Mouse (Mus musculus) liver, adult 2 months (tissue): ENCODE data around the gene Dennd1c. TPM values are rescaled to one million over a fixed set of nuclear protein-coding genes. Genes with fewer than 3 reads are reported as not detected.

Source experiments
- DNase-seq: peaks from one replicate; pipeline ENCODE4 v3.0.0-alpha.2; 2011; ENCODE audit warnings: low read depth, low spot score; ENCODE audit errors: extremely low read depth
- H3K27ac ChIP-seq: fragments of 200-500 bp; replicated peaks from 2 replicates; pipeline ENCODE4 v1.5.1; 2012; ENCODE audit warnings: low read depth, mild to moderate bottlenecking, control low read depth, inconsistent platforms, low read length; ENCODE audit not compliant: insufficient read depth
- H3K27me3 ChIP-seq: fragments of 200-500 bp; 2 replicates; pipeline ENCODE4 v1.6.1; 2012; ENCODE audit warnings: mild to moderate bottlenecking, moderate library complexity, low read length, inconsistent platforms; ENCODE audit not compliant: control insufficient read depth, insufficient read depth
- H3K36me3 ChIP-seq: fragments of 200-500 bp; 2 replicates; pipeline ENCODE4 v1.6.1; 2012; ENCODE audit warnings: low read length, inconsistent platforms; ENCODE audit not compliant: control insufficient read depth, insufficient read depth
- H3K4me1 ChIP-seq: fragments of 200-500 bp; 2 replicates; pipeline ENCODE4 v1.6.1; 2011; ENCODE audit warnings: low read length; ENCODE audit not compliant: control insufficient read depth, insufficient read depth
- H3K4me3 ChIP-seq: fragments of 200-500 bp; 2 replicates; pipeline ENCODE4 v1.5.1; 2011; ENCODE audit warnings: low read depth, mild to moderate bottlenecking, control low read depth, low read length, moderate library complexity; ENCODE audit not compliant: insufficient read depth
- H3K79me2 ChIP-seq: fragments of 200-500 bp; 2 replicates; pipeline ENCODE4 v1.6.1; 2012; ENCODE audit warnings: inconsistent platforms, mild to moderate bottlenecking, low read length, moderate library complexity; ENCODE audit not compliant: control insufficient read depth, insufficient read depth
- H3K9ac ChIP-seq: fragments of 200-500 bp; 2 replicates; pipeline ENCODE4 v1.6.1; 2012; ENCODE audit warnings: low read depth, mild to moderate bottlenecking, control low read depth, inconsistent platforms, low read length
- CTCF ChIP-seq: fragments of 200-500 bp; IDR thresholded peaks from 2 replicates; pipeline ENCODE4 v1.5.1; 2011; ENCODE audit warnings: low read depth, low read length, control low read depth
- POLR2A ChIP-seq: fragments of 200-500 bp; IDR thresholded peaks from 2 replicates; pipeline ENCODE4 v1.6.1; 2011; ENCODE audit warnings: low read length, control low read depth; ENCODE audit not compliant: insufficient read depth; ENCODE audit errors: extremely low read depth
- WGBS: fragments of 180-500 bp; shearing (Covaris S2); methylation state at CpG from one replicate; pipeline ENCODE4 v1.1.7; 2018; 5-methylcytosine and 5-hydroxymethylcytosine counted together
- polyA plus RNA-seq: library from polyadenylated mRNA; depleted of rRNA; stranded (reverse); fragments of >200 nt; gene quantifications from 2 replicates; pipeline ENCODE4 v1.2.3, GENCODE M21; 2012
- total RNA-seq: library from RNA; depleted of rRNA; stranded (reverse); fragments of >200 nt; gene quantifications from 2 replicates; pipeline ENCODE4 v1.2.3, GENCODE M21; 2014

Dennd1c gene
- total and polyA plus RNA-seq, 2 experiments = 0.92 to 1.6 TPM

DNA sequence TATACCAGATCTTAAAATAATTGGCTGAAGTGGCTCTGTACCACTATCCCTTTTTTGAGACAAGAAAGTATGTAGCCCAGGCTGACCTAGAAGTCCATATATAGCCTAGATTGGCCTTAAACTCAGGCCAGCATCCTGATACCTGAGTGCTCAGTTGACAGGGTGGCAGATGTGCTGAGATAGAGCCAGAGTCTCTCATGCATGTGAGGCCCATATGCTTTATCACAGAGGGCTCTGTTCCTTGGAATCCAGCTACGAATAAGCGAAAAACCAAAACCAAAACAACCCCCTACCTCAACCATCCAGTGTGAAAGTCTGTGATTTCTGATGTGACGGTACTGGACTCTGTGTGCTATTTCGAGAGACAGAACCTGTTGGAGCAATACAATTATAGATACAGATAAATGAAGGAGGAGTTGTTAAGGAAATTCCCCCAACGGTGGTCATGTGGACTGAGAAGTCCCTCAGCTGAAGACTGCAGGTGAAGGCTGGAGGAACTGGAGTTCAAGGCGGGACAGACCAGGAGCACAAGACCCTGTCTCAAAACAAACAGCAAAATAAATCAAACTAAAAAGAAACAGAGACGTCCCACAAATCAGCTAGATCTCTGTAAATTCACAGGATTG, 29.8 kb upstream of the Dennd1c start:
- no peaks in the 10 kb centered on the region for H3K36me3 ChIP-seq
- TF ChIP-seq CTCF (no peak), POLR2A (no peak)
- 88% methylated on average over 7 of the region's 7 CpGs for WGBS
- H3K79me2 ChIP-seq = no peaks in the 10 kb centered on the region
- H3K27ac ChIP-seq = no peak overlapping the region
- H3K4me1 ChIP-seq = no peaks in the 10 kb centered on the region
- H3K27me3 ChIP-seq = 0 out of 2 replicates have a peak, but pooled peaks cover 3% of the 10 kb centered on the region
- H3K4me3 ChIP-seq = no peak overlapping the region
- H3K9ac ChIP-seq = no peak overlapping the region
- no peak for DNase-seq

DNA sequence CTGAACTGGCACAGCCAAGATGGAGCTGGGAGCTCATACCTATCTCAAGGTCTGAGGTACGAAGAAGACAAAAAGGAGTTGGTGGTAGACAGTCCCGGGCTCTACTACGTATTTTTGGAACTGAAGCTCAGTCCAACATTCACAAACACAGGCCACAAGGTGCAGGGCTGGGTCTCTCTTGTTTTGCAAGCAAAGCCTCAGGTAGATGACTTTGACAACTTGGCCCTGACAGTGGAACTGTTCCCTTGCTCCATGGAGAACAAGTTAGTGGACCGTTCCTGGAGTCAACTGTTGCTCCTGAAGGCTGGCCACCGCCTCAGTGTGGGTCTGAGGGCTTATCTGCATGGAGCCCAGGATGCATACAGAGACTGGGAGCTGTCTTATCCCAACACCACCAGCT, 28.8 kb upstream of the Dennd1c start:
- Histone ChIP-seq H3K4me1 (no peaks in the 10 kb centered on the region), H3K36me3 (no peaks in the 10 kb centered on the region), H3K27ac (no peak overlapping the region), H3K4me3 (no peak overlapping the region), H3K79me2 (no peaks in the 10 kb centered on the region), H3K27me3 (0 out of 2 replicates have a peak, but pooled peaks cover 3% of the 10 kb centered on the region), H3K9ac (no peak overlapping the region)
- TF ChIP-seq CTCF (no peak), POLR2A (no peak)
- DNase-seq = no peak
- WGBS = 87% methylated on average over 5 of the region's 5 CpGs

DNA sequence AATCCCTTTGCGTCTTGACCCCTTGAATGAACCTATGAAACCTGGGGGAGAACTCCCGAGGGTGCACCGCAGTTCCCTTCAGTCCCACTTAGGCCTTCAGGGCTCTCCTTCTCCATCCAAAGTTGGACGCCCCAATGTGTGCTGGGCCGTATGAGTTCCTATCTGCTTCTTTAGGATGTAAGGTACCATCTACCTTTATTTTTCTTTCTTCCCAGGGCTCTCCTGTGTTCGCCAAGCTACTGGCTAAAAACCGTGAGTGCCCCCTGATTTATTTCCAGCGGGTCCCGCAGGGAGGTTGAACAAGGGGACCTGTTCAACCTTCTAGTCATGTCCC, 27.7 kb upstream of the Dennd1c start:
- Histone ChIP-seq H3K4me3 (no peak overlapping the region), H3K36me3 (no peaks in the 10 kb centered on the region), H3K9ac (no peak overlapping the region), H3K79me2 (no peaks in the 10 kb centered on the region), H3K27me3 (0 out of 2 replicates have a peak, but pooled peaks cover 3% of the 10 kb centered on the region), H3K4me1 (no peaks in the 10 kb centered on the region), H3K27ac (no peak overlapping the region)
- no peak for TF ChIP-seq CTCF
- no peak for TF ChIP-seq POLR2A
- DNase-seq = no peak
- 35% methylated on average over 9 of the region's 9 CpGs for WGBS

DNA sequence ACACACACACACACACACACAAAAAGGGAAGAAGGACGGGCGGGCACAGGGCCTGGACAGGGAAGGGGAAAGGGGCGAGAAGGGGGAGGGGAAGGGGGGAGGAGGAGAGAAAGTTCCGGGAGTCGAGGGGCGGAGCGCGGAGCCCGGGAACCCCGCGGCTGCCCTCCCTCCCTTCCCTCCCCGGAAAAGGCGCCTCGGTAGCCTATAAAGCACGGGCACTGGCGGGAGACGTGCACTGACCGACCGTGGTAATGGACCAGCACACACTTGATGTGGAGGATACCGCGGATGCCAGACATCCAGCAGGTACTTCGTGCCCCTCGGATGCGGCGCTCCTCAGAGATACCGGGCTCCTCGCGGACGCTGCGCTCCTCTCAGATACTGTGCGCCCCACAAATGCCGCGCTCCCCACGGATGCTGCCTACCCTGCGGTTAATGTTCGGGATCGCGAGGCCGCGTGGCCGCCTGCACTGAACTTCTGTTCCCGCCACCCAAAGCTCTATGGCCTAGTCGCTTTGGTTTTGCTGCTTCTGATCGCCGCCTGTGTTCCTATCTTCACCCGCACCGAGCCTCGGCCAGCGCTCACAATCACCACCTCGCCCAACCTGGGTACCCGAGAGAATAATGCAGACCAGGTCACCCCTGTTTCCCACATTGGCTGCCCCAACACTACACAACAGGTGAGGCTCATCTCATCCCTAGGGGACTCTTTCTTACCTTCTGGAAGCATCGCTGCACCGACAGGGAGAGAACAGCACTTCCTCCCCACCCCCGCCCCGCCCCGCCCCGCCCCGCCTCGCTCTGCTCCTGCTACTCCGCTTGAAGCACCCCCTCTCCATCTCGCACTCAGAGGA, 27.1 kb upstream of the Dennd1c start, which contains the start of gene Tnfsf9:
Gene Tnfsf9, plus strand, starts transcription at position 145 of the 854 bp plus-strand sequence.
- 0 out of 2 replicates have a peak, but pooled peaks cover 3% of the 10 kb centered on the region for H3K27me3 ChIP-seq
- H3K79me2 ChIP-seq = no peaks in the 10 kb centered on the region
- no peaks in the 10 kb centered on the region for H3K36me3 ChIP-seq
- no peaks in the 10 kb centered on the region for H3K4me1 ChIP-seq
- no peak for DNase-seq
- H3K27ac ChIP-seq = no peak within 1 kb of the TSS
- 3% methylated on average over 57 of the region's 61 CpGs for WGBS
- H3K9ac ChIP-seq = peak within 1 kb of the TSS; percentile 66
- no peak for TF ChIP-seq CTCF
- peak within 1 kb of the TSS; percentile 67 for H3K4me3 ChIP-seq

DNA sequence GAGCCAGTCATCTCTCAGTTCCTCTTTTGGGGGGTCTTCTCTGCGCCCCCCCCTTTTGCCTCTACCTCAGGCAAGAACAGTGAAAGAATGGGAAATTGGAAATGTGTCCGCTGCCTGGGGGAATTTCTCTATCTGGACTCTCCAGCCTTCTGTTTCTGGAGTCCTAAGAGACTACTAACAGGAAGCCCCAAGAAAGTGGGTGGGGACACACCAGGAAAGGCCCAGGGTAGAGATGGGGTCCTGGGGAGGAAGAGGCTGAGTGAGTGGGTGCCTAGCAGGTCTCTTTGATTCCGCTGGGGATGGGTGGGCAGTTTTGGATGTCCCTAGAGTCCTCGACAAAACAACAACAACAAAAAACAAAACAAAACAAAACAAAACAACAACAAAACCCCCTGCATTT, 26.2 kb upstream of the Dennd1c start:
- 55% methylated on average over 4 of the region's 4 CpGs for WGBS

More for the DNA sequence above, 26.2 kb upstream of the Dennd1c start:
- Histone ChIP-seq H3K79me2 (no peaks in the 10 kb centered on the region), H3K27me3 (0 out of 2 replicates have a peak, but pooled peaks cover 4% of the 10 kb centered on the region), H3K27ac (no peak overlapping the region), H3K36me3 (no peaks in the 10 kb centered on the region), H3K9ac (no peak overlapping the region), H3K4me3 (no peak overlapping the region), H3K4me1 (no peaks in the 10 kb centered on the region)
- no peak for TF ChIP-seq CTCF
- TF ChIP-seq POLR2A = no peak
- no peak for DNase-seq
